Mouse (Mus musculus) embryonic facial prominence, embryonic 13.5 days (tissue): ENCODE measurements around the gene Ninj2. TPM values are rescaled to one million over a fixed set of nuclear protein-coding genes. Genes with fewer than 3 reads are reported as not detected.

ENCODE experiments used
- ATAC-seq: fragments of 200-750 bp; cut with Nextera tagmentation; 2 replicates; pipeline ENCODE4 v1.8.0; 2017; ENCODE audit warnings: low read depth; ENCODE audit not compliant: insufficient number of reproducible peaks, insufficient read depth, low FRiP score, low TSS enrichment
- H3K27ac ChIP-seq: fragments of 300-500 bp; sonication (generic); 2 replicates; pipeline ENCODE4 v1.5.1; 2015; ENCODE audit warnings: moderate library complexity, mild to moderate bottlenecking, inconsistent platforms
- H3K27me3 ChIP-seq: fragments of 300-500 bp; sonication (generic); 2 replicates; pipeline ENCODE4 v1.6.1; 2015; ENCODE audit warnings: mild to moderate bottlenecking, inconsistent platforms
- H3K36me3 ChIP-seq: fragments of 300-500 bp; sonication (generic); 2 replicates; pipeline ENCODE4 v1.6.1; 2015; ENCODE audit warnings: mild to moderate bottlenecking, inconsistent platforms
- H3K4me1 ChIP-seq: fragments of 300-500 bp; sonication (generic); 2 replicates; pipeline ENCODE4 v1.6.1; 2015; ENCODE audit warnings: inconsistent platforms
- H3K4me2 ChIP-seq: fragments of 300-500 bp; sonication (generic); 2 replicates; pipeline ENCODE4 v1.6.1; 2015; ENCODE audit warnings: moderate library complexity, mild to moderate bottlenecking, inconsistent platforms
- H3K4me3 ChIP-seq: fragments of 300-500 bp; sonication (generic); 2 replicates; pipeline ENCODE4 v1.5.1; 2015; ENCODE audit warnings: mild to moderate bottlenecking, inconsistent platforms
- H3K9ac ChIP-seq: fragments of 300-500 bp; sonication (generic); 2 replicates; pipeline ENCODE4 v1.6.1; 2015; ENCODE audit warnings: mild to moderate bottlenecking, inconsistent platforms
- H3K9me3 ChIP-seq: fragments of 300-500 bp; sonication (generic); 2 replicates; pipeline ENCODE4 v1.6.1; 2016; ENCODE audit warnings: inconsistent platforms
- WGBS: fragments of 180-500 bp; shearing (Covaris S2); methylation state at CpG from one replicate; pipeline ENCODE4 v1.1.7; 2015; ENCODE audit warnings: mixed read lengths; 5-methylcytosine and 5-hydroxymethylcytosine counted together
- polyA plus RNA-seq: library from polyadenylated mRNA; unstranded; fragments of >200 nt; fragmentation: Nextera tagmentation; extraction: Ambion mirVana; gene quantifications from 2 replicates; pipeline ENCODE4 v1.2.1, GENCODE M21; 2015

Gene Ninj2
- polyA plus RNA-seq = not detected in 2 replicates

DNA sequence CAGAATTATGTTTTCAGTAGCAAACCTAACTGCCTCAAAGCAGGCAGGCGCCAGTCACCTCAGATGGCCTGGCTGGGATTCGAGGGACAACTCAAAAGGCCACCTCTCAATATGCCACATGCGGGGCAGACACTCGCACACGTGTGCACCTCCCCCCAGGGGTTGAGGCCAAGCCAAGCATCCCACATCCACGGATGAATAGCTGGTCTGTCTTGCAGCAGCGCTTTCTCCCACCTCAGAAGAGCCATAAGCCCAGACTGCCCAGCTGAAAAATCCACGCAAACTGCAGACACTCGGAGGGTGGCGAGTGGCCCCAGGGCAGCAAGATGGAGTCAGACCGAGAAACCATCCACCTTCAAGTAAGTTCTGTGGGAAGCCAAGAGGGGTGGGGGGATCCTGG is at the start of gene Ninj2:
Gene Ninj2, plus strand, starts transcription at position 251 of the 400 bp plus-strand sequence.
- 58% methylated on average over 11 of the region's 11 CpGs for WGBS
- Histone ChIP-seq H3K9ac (no peak within 1 kb of the TSS), H3K4me1 (peaks cover 5% of the 10 kb centered on the region; the same call in 1 of the 2 replicates), H3K27me3 (no peaks in the 10 kb centered on the region), H3K4me2 (no peak within 1 kb of the TSS), H3K4me3 (no peak within 1 kb of the TSS), H3K36me3 (no peaks in the 10 kb centered on the region), H3K27ac (no peak within 1 kb of the TSS), H3K9me3 (no peaks in the 10 kb centered on the region)
- ATAC-seq = no peak

DNA sequence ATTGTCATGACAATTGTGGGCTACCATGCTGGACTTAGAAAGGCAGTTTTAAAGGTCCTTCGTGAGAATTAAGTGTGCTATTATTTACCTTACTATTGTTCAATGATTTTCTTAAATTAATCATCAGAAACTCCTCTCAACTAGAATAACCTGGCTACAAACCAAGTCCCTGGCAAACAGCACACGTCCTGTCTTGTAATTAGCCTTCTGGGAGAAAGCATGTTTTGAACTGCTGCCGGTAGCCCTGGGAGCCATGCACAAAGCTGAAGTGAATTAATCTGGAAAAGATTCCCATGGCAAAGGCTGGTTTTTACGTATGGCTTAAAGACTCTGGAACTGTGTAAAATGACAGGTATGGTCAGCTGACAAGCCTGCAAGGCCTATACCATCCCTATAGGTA is 47.7 kb upstream of the Ninj2 start:
- H3K36me3 ChIP-seq = no peaks in the 10 kb centered on the region
- H3K27ac ChIP-seq = no peak overlapping the region
- no peak overlapping the region for H3K4me2 ChIP-seq
- WGBS = 59% methylated on average over 4 of the region's 4 CpGs
- H3K4me1 ChIP-seq = 0 out of 2 replicates have a peak, but pooled peaks cover 3% of the 10 kb centered on the region
- no peak for ATAC-seq
- no peak overlapping the region for H3K4me3 ChIP-seq
- no peak overlapping the region for H3K9ac ChIP-seq
- H3K9me3 ChIP-seq = no peaks in the 10 kb centered on the region
- H3K27me3 ChIP-seq = no peaks in the 10 kb centered on the region

DNA sequence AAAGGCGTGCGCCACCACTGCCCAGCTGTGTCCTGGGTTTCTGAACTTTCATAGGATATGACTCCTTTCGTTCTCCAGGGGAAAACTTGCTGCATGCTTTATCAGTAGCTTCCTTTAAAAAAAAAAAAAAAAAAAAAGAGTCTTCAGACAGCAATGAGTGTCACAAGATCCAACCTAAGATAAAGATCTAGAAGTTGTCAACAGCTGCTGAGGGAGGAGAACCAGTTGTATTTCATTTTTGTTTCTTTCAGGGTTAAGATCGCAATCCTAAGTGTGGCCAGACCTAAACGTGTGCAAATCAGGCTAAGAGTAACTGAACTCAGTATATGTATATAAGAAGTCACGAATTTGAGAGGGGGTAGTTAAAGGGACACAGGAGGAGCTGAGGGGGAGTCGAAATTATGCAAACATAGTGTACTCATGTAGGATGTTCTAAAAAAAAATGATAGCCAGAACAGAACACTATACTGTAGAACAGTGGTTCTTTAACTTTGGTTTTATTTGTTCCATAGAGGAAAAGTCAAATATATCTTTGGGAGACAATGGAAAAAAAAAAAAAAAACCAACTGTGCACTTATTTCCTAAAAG is 45.4 kb upstream of the Ninj2 start:
- H3K4me2 ChIP-seq = no peak overlapping the region
- H3K4me3 ChIP-seq = no peak overlapping the region
- 70% methylated on average over 7 of the region's 7 CpGs for WGBS
- no peak overlapping the region for H3K9ac ChIP-seq
- H3K27me3 ChIP-seq = no peaks in the 10 kb centered on the region
- H3K27ac ChIP-seq = no peak overlapping the region
- no peak for ATAC-seq
- H3K9me3 ChIP-seq = no peaks in the 10 kb centered on the region
- 0 out of 2 replicates have a peak, but pooled peaks cover 3% of the 10 kb centered on the region for H3K4me1 ChIP-seq
- no peaks in the 10 kb centered on the region for H3K36me3 ChIP-seq

DNA sequence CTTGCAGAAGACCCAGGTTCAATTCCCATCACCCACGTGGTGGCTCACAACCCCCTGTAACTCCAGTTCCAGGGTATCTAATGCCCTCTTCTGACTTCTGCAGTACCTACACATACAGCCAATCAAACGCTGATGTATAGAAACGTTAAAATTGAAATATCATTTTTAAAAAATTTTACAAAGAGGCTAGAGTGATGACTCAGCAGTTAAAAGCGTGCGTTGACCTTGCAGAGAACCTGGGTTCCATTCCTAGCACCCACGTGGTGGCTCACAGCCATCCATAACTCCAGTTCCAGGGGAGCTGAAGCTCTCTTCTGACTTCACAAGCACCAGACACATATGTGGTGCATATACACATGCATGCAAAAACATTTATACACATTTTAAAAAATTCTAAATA is 38.7 kb upstream of the Ninj2 start:
- no peaks in the 10 kb centered on the region for H3K9me3 ChIP-seq
- no peak overlapping the region for H3K27ac ChIP-seq
- no peak overlapping the region for H3K9ac ChIP-seq
- no peak overlapping the region for H3K4me3 ChIP-seq
- ATAC-seq = no peak
- no peaks in the 10 kb centered on the region for H3K27me3 ChIP-seq
- H3K4me2 ChIP-seq = no peak overlapping the region
- H3K4me1 ChIP-seq = no peaks in the 10 kb centered on the region
- 82% methylated on average over 6 of the region's 6 CpGs for WGBS
- H3K36me3 ChIP-seq = no peaks in the 10 kb centered on the region

DNA sequence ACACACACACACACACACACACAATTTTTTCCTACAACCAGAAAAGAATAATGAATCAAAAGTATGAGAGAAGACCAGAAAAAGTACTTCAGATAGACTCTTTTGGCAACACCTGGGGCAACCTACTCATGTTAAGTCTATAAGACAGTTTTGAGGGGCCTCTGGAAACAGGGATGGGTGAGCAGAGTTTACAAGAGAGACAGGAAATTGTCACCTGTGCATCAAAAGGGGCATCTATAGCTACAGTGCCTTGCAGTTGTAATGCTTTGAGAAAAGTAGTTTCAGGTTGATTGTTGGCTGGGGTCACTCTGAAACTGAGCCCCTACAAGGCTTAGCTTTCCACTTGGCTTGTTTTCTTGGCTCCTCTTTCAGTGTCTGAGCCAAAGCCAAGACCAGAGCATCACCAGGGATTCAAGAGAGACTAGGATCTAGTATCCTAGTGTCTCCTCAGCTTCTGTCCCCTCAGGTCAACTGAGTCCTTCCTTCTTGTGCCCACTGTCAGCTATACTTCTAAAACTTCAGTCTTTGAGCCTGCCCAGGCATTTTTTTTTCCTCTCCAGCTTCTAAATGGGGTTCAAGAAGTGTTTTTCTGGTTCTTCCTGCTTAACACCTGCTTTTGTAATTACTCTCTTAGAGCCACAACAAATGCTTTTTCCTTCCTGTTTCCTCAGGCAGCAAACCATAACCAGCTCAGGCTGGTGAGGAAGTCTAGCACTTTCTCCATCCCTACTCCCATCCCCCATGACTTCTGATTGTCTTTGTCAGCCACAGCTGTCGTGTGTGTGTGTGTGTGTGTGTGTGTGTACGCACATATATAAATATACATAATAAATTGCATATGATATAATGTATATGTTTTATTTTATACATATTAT is 37.2 kb upstream of the Ninj2 start:
- Histone ChIP-seq H3K27ac (no peak overlapping the region), H3K27me3 (no peaks in the 10 kb centered on the region), H3K4me2 (no peak overlapping the region), H3K36me3 (no peaks in the 10 kb centered on the region), H3K4me3 (no peak overlapping the region), H3K9ac (no peak overlapping the region), H3K4me1 (no peaks in the 10 kb centered on the region), H3K9me3 (no peaks in the 10 kb centered on the region)
- no peak for ATAC-seq
- 60% methylated on average over 2 of the region's 2 CpGs for WGBS

DNA sequence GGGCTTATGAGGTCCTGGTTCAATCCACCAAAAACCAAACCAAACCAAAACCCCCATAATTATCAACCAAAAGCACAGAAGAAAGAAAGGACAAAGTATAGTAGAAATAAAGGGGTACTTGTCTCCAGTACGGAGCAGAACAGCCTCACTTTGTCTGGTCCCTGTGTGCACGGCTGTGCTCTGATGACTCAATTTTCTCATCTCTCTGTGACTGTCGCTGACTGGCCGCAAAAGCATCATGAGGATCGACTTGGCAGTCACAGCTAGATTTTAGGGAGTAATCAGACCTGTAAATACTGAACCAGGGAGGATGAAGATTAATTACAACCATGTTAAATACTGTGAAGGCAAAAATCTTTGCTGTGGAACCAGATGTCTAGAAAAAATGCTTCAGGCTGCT is 30.2 kb upstream of the Ninj2 start:
- H3K4me3 ChIP-seq = no peak overlapping the region
- H3K27me3 ChIP-seq = no peaks in the 10 kb centered on the region
- no peak overlapping the region for H3K9ac ChIP-seq
- H3K4me1 ChIP-seq = no peaks in the 10 kb centered on the region
- no peaks in the 10 kb centered on the region for H3K36me3 ChIP-seq
- WGBS = 57% methylated on average over 5 of the region's 5 CpGs
- ATAC-seq = no peak
- H3K9me3 ChIP-seq = no peaks in the 10 kb centered on the region
- no peak overlapping the region for H3K4me2 ChIP-seq
- H3K27ac ChIP-seq = no peak overlapping the region

DNA sequence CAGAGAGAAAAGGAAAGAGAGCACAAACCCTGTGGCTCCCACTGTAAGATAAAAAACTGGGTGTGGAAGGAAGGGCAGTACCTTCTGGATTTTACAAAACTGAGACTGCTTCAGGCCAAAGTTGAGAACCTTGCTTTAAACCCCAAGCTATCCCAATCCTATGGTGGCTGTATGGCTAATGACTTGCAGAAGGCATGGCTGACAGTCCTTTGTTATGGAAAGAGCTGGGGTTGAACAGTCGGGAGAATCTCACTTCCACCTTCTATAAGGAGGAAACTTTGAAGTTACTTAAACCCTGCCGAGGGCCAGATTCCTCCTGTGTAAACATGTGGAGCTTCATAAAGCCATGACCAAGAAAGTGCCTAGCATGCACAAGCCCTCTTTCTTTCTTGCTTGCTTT is 28.5 kb upstream of the Ninj2 start:
- no peaks in the 10 kb centered on the region for H3K36me3 ChIP-seq
- H3K9ac ChIP-seq = no peak overlapping the region
- H3K27ac ChIP-seq = no peak overlapping the region
- H3K4me3 ChIP-seq = no peak overlapping the region
- H3K9me3 ChIP-seq = no peaks in the 10 kb centered on the region
- ATAC-seq = no peak
- H3K4me2 ChIP-seq = no peak overlapping the region
- H3K4me1 ChIP-seq = no peaks in the 10 kb centered on the region
- no peaks in the 10 kb centered on the region for H3K27me3 ChIP-seq
- WGBS = 42% methylated on average over 2 of the region's 2 CpGs

DNA sequence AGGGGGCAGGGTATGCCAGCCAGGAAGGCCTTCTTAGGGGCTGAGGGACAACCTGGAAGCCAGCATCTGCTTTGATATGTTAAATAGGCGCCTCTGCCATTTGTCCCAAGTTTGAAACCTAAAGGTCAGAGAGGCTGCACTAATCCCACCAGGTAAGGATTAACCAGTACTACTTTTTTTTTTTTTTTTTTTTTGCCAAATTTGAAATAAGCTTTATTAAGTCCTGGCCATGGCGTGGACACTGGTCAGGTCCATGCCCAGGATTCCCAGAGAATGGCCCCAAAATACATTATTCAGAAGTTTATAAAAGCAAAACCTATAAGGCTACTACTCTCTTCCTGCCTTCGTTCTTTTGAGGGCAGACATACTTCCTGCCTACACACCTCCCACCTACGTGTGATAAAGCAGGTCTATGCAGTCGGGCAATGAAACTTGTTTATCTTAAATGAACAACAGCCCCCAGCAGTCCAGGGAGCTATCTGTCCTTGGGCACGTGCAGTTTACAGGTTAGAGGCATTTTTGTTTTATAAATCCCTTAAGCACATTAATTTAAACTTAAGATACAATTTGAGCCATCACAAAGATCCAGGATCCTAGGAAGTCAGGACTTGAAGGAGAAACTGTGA is 27.5 kb upstream of the Ninj2 start:
- H3K9ac ChIP-seq = no peak overlapping the region
- whole genome bisulfite sequencing = 68% methylated on average over 6 of the region's 6 CpGs
- H3K4me3 ChIP-seq = no peak overlapping the region
- H3K4me1 ChIP-seq = no peaks in the 10 kb centered on the region
- H3K36me3 ChIP-seq = no peaks in the 10 kb centered on the region
- no peak overlapping the region for H3K27ac ChIP-seq
- H3K9me3 ChIP-seq = no peaks in the 10 kb centered on the region; the same call in 1 of the 2 replicates
- no peaks in the 10 kb centered on the region for H3K27me3 ChIP-seq
- H3K4me2 ChIP-seq = no peak overlapping the region
- ATAC-seq = no peak

DNA sequence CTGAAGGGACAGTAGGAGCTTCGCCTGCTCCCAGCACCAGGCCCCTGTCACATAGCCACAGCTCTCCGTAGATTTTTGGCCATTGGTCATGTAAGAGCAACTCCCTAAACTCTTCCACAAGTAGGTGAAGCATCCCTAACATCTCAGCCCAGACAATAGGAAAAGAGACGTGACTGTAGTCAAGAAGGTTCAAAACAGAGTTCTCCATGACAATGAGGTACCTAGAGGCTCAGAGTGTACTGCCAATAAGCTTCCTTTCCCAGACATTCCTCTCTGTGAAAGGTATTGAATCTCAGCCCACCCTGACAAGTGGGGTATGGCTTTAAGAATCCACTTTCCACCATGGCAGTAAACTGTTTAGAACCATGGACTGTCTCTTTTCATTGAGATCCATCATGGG is 23.6 kb upstream of the Ninj2 start:
- no peaks in the 10 kb centered on the region for H3K4me1 ChIP-seq
- no peak overlapping the region for H3K4me3 ChIP-seq
- H3K9me3 ChIP-seq = no peaks in the 10 kb centered on the region; the same call in 1 of the 2 replicates
- no peak overlapping the region for H3K4me2 ChIP-seq
- WGBS = 76% methylated on average over 3 of the region's 3 CpGs
- no peak overlapping the region for H3K27ac ChIP-seq
- no peaks in the 10 kb centered on the region for H3K36me3 ChIP-seq
- no peak for ATAC-seq
- no peak overlapping the region for H3K9ac ChIP-seq
- no peaks in the 10 kb centered on the region for H3K27me3 ChIP-seq

DNA sequence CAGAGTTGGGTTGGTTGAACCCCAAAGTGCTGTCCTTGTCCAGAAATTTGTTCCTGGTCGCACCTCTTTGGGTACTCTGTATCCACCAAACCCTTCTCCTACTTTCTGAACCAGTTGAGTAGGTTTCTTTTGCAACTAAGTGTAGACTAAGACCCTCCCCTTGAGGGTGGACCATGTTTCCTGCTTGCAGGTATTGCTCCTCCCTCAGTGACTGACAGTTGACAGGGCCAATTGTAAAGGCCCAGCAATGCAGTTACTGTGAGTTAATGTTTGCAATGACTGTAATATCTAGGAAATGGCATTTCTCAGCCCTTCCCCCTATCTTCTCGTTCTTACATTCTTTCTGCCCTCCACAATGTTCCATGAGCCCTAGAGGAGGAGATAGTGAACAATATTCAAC is 20.5 kb upstream of the Ninj2 start:
- no peaks in the 10 kb centered on the region for H3K4me1 ChIP-seq
- H3K27ac ChIP-seq = no peak overlapping the region
- ATAC-seq = no peak
- no peak overlapping the region for H3K4me3 ChIP-seq
- H3K27me3 ChIP-seq = no peaks in the 10 kb centered on the region
- H3K36me3 ChIP-seq = no peaks in the 10 kb centered on the region
- H3K9me3 ChIP-seq = no peaks in the 10 kb centered on the region; the same call in 1 of the 2 replicates
- H3K4me2 ChIP-seq = no peak overlapping the region
- no peak overlapping the region for H3K9ac ChIP-seq
- 87% methylated on average over 2 of the region's 2 CpGs for WGBS

DNA sequence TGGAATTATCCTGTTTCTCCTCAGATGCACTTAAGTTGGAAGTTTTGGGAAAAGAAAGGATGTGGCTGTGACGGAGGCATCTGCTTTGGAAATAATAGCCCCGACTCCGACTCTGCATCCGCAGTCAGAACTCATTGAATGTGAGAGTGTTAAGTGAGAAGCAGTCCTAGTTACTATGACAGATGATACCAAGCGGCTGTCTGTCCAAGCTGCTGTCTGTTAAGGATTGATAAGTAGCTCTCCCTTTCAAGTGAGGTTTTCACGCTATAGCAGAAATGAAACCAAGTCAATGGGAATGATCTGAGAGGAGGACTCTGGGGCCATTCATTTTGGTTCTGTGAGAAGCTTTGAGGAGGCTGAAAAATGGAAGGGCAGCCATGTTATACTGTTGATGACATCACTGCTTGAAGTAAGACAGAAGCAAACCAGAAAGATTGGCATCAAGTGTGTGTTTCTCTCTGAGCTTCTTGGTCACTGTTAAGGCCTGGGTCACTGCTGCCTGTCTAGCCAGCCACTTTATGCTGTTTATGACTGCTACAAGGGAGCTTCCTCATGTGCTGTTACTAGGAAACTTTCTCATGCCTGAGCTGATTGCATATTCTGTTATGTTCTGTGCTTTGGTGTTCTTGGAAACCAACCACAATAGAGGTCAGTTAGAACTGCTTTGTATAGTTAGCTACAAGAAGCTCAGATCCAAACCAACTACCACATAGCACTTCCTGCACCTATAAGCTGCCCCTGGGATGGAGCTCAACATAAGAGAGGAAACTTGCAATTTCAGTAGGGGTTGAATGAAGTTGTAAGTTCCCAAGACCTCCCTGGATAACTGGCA is 16.3 kb upstream of the Ninj2 start:
- no peak overlapping the region for H3K4me3 ChIP-seq
- H3K4me2 ChIP-seq = no peak overlapping the region
- no peak overlapping the region for H3K27ac ChIP-seq
- ATAC-seq = no peak
- H3K27me3 ChIP-seq = no peaks in the 10 kb centered on the region
- no peaks in the 10 kb centered on the region for H3K4me1 ChIP-seq
- no peak overlapping the region for H3K9ac ChIP-seq
- WGBS = 78% methylated on average over 6 of the region's 6 CpGs
- no peaks in the 10 kb centered on the region for H3K9me3 ChIP-seq
- no peaks in the 10 kb centered on the region for H3K36me3 ChIP-seq
